Mouse (Mus musculus) C2C12 (cell line): ENCODE results near the gene Birc2. TPM values are rescaled to one million over a fixed set of nuclear protein-coding genes. Genes with fewer than 3 reads are reported as not detected.
"Not testable (repeated sequence)": the region's sequence is repeated elsewhere in the genome, so short reads cannot be mapped to it uniquely, and the experiment has no call there.

Source experiments
- H3K27me3 ChIP-seq: one replicate; pipeline ENCODE4 v1.6.1; 2011; ENCODE audit not compliant: control insufficient read depth, insufficient read depth, insufficient read length
- H3K36me3 ChIP-seq: one replicate; pipeline ENCODE4 v1.6.1; 2011; ENCODE audit not compliant: control insufficient read depth, insufficient read depth
- H3K4me3 ChIP-seq: one replicate; pipeline ENCODE4 v1.5.1; 2011; ENCODE audit warnings: mild to moderate bottlenecking, control low read depth; ENCODE audit not compliant: poor library complexity, insufficient read depth, severe bottlenecking
- H3K79me2 ChIP-seq: one replicate; pipeline ENCODE4 v1.6.1; 2011; ENCODE audit not compliant: control insufficient read depth, insufficient read depth
- H3K79me3 ChIP-seq: one replicate; pipeline ENCODE4 v1.6.1; 2011; ENCODE audit warnings: low read depth, control low read depth
- H3ac ChIP-seq: one replicate; pipeline ENCODE3; 2011; ENCODE audit warnings: low read depth; ENCODE audit not compliant: control insufficient read depth, insufficient read length
- CEBPB ChIP-seq: IDR thresholded peaks from one replicate; pipeline ENCODE4 v1.6.1; 2011; ENCODE audit warnings: low read depth, mild to moderate bottlenecking, control low read depth, moderate library complexity
- CTCF ChIP-seq: IDR thresholded peaks from one replicate; pipeline ENCODE4 v1.5.1; 2011; ENCODE audit not compliant: control insufficient read depth, insufficient read depth, insufficient read length
- FOSL1 ChIP-seq: IDR thresholded peaks from one replicate; pipeline ENCODE4 v1.8.0; 2011; ENCODE audit warnings: mild to moderate bottlenecking, low read length; ENCODE audit not compliant: poor library complexity, insufficient read depth, severe bottlenecking
- MAX ChIP-seq: IDR thresholded peaks from one replicate; pipeline ENCODE4 v1.6.1; 2011; ENCODE audit warnings: mild to moderate bottlenecking, control low read depth
- MYOD1 ChIP-seq: IDR thresholded peaks from one replicate; pipeline ENCODE4 v1.6.1; 2011; ENCODE audit warnings: low read depth; ENCODE audit not compliant: control insufficient read depth, insufficient read length
- MYOG ChIP-seq: IDR thresholded peaks from one replicate; pipeline ENCODE4 v1.6.1; 2011; ENCODE audit not compliant: control insufficient read depth, insufficient read length; ENCODE audit errors: extremely low read depth
- USF1 ChIP-seq: IDR thresholded peaks from one replicate; pipeline ENCODE4 v1.6.1; 2011; ENCODE audit warnings: low read depth, mild to moderate bottlenecking, control low read depth, moderate library complexity
- polyA plus RNA-seq: library from polyadenylated mRNA; unstranded; fragments of >200 nt; fragmentation: generic; extraction: Trizol; gene quantifications from one replicate; pipeline ENCODE4 v1.2.1, GENCODE M21; 2012; ENCODE audit warnings: missing spikeins

Gene Birc2
- polyA plus RNA-seq, 1 experiment, result 3.5 TPM

- H3K79me2 ChIP-seq, result no peaks in the 10 kb centered on the region
These were observed 24.1 kb upstream of the Birc2 start for GRCm38 (mm10) chr9:7860976-7861375.

GRCm38 (mm10) chr9:7855912-7856311 lies 19.0 kb upstream of the Birc2 start:
- no peak for TF ChIP-seq MYOD1
- TF ChIP-seq CEBPB, result no peak
- no peak for TF ChIP-seq USF1
- no peak for TF ChIP-seq MYOG
- TF ChIP-seq CTCF, result no peak
- TF ChIP-seq FOSL1, result no peak
- TF ChIP-seq MAX, result no peak
- Histone ChIP-seq H3K4me3 (no peak overlapping the region), H3ac (no peak overlapping the region), H3K79me2 (no peaks in the 10 kb centered on the region), H3K27me3 (no peaks in the 10 kb centered on the region), H3K79me3 (no peaks in the 10 kb centered on the region), H3K36me3 (no peaks in the 10 kb centered on the region)

More at GRCm38 (mm10) chr9:7860976-7861375, 24.1 kb upstream of the Birc2 start:
- no peaks in the 10 kb centered on the region for H3K36me3 ChIP-seq
- TF ChIP-seq MYOG (no peak), FOSL1 (no peak), MYOD1 (no peak), CEBPB (no peak), MAX (no peak), USF1 (no peak)
- H3ac ChIP-seq, result no peak overlapping the region
- no peaks in the 10 kb centered on the region for H3K27me3 ChIP-seq
- H3K79me3 ChIP-seq, result no peaks in the 10 kb centered on the region
- no peak overlapping the region for H3K4me3 ChIP-seq

GRCm38 (mm10) chr9:7855374-7855773 lies 18.5 kb upstream of the Birc2 start:
- no peaks in the 10 kb centered on the region for H3K36me3 ChIP-seq
- no peak overlapping the region for H3ac ChIP-seq
- TF ChIP-seq USF1 (no peak), FOSL1 (no peak), CTCF (peak; percentile 42)
- no peak overlapping the region for H3K4me3 ChIP-seq
- H3K27me3 ChIP-seq, result no peaks in the 10 kb centered on the region
- no peaks in the 10 kb centered on the region for H3K79me2 ChIP-seq
- no peaks in the 10 kb centered on the region for H3K79me3 ChIP-seq

- H3K27me3 ChIP-seq, H3K4me3 ChIP-seq, H3ac ChIP-seq, H3K79me3 ChIP-seq, H3K36me3 ChIP-seq, H3K79me2 ChIP-seq: not testable (repeated sequence)
These were observed 17.3 kb upstream of the Birc2 start for GRCm38 (mm10) chr9:7854196-7854595.

- Histone ChIP-seq H3K79me2 (no peaks in the 10 kb centered on the region), H3K4me3 (no peak overlapping the region), H3K27me3 (no peaks in the 10 kb centered on the region), H3K36me3 (no peaks in the 10 kb centered on the region), H3ac (no peak overlapping the region), H3K79me3 (no peaks in the 10 kb centered on the region)
- TF ChIP-seq MYOD1 (no peak), USF1 (no peak), MAX (no peak), CEBPB (no peak), MYOG (no peak), CTCF (no peak), FOSL1 (no peak)
These were observed 15.7 kb upstream of the Birc2 start for GRCm38 (mm10) chr9:7852346-7853230.

- H3K79me2 ChIP-seq, result no peaks in the 10 kb centered on the region
- no peak overlapping the region for H3ac ChIP-seq
- TF ChIP-seq MYOD1, result no peak
- TF ChIP-seq CTCF, result no peak
- TF ChIP-seq MYOG, result no peak
- no peak for TF ChIP-seq MAX
- TF ChIP-seq FOSL1, result no peak
- no peak for TF ChIP-seq CEBPB
- no peak for TF ChIP-seq USF1
- H3K27me3 ChIP-seq, result no peaks in the 10 kb centered on the region
- H3K4me3 ChIP-seq, result no peak overlapping the region
- H3K36me3 ChIP-seq, result no peaks in the 10 kb centered on the region
- no peaks in the 10 kb centered on the region for H3K79me3 ChIP-seq
These were observed 15.0 kb upstream of the Birc2 start for GRCm38 (mm10) chr9:7851841-7852240.
